Mouse (Mus musculus) liver, embryonic 15.5 days (tissue): Measurements from ENCODE around the gene Tbx20. TPM values are rescaled to one million over a fixed set of nuclear protein-coding genes. Genes with fewer than 3 reads are reported as not detected.

Source experiments
- ATAC-seq: fragments of 200-750 bp; cut with Nextera tagmentation; 2 replicates; pipeline ENCODE4 v1.8.0; 2017; ENCODE audit warnings: moderate number of reproducible peaks, mild to moderate bottlenecking, moderate library complexity; ENCODE audit not compliant: insufficient read depth
- H3K27ac ChIP-seq: fragments of 300-500 bp; sonication (generic); replicated peaks from 2 replicates; pipeline ENCODE4 v1.5.1; 2015; ENCODE audit warnings: mild to moderate bottlenecking, inconsistent platforms
- H3K27me3 ChIP-seq: fragments of 300-500 bp; sonication (generic); 2 replicates; pipeline ENCODE4 v1.6.1; 2015; ENCODE audit warnings: mild to moderate bottlenecking, inconsistent platforms
- H3K36me3 ChIP-seq: fragments of 300-500 bp; sonication (generic); replicated peaks from 2 replicates; pipeline ENCODE4 v1.6.1; 2015; ENCODE audit warnings: moderate library complexity, mild to moderate bottlenecking, inconsistent platforms
- H3K4me1 ChIP-seq: fragments of 300-500 bp; sonication (generic); replicated peaks from 2 replicates; pipeline ENCODE4 v1.6.1; 2015; ENCODE audit warnings: inconsistent platforms
- H3K4me2 ChIP-seq: fragments of 300-500 bp; sonication (generic); 2 replicates; pipeline ENCODE4 v1.6.1; 2015; ENCODE audit warnings: moderate library complexity, mild to moderate bottlenecking, inconsistent platforms
- H3K4me3 ChIP-seq: fragments of 300-500 bp; sonication (generic); replicated peaks from 2 replicates; pipeline ENCODE4 v1.5.1; 2015; ENCODE audit warnings: mild to moderate bottlenecking, inconsistent platforms
- H3K9ac ChIP-seq: fragments of 300-500 bp; sonication (generic); 2 replicates; pipeline ENCODE4 v1.6.1; 2015; ENCODE audit warnings: moderate library complexity, mild to moderate bottlenecking, inconsistent platforms
- H3K9me3 ChIP-seq: fragments of 300-500 bp; sonication (generic); replicated peaks from 2 replicates; pipeline ENCODE4 v1.6.1; 2016; ENCODE audit warnings: inconsistent platforms
- WGBS: fragments of 180-500 bp; shearing (Covaris S2); methylation state at CpG from one replicate; pipeline ENCODE4 v1.1.7; 2015; ENCODE audit warnings: mixed read lengths; ENCODE audit not compliant: insufficient replicate concordance; 5-methylcytosine and 5-hydroxymethylcytosine counted together
- polyA plus RNA-seq: library from polyadenylated mRNA; unstranded; fragments of >200 nt; fragmentation: Nextera tagmentation; extraction: Ambion mirVana; gene quantifications from 2 replicates; pipeline ENCODE4 v1.2.1, GENCODE M21; 2015

The Tbx20 gene
- polyA plus RNA-seq, 1 experiment from 2014 or later, result 0.61 TPM

- Histone ChIP-seq H3K27ac (no peak overlapping the region), H3K9ac (no peak overlapping the region), H3K27me3 (peaks cover 38% of the 10 kb centered on the region), H3K4me3 (no peak overlapping the region), H3K36me3 (no peaks in the 10 kb centered on the region), H3K4me1 (0 out of 2 replicates have a peak, but pooled peaks cover 3% of the 10 kb centered on the region), H3K4me2 (no peak overlapping the region), H3K9me3 (no peaks in the 10 kb centered on the region)
- ATAC-seq, result no peak
- WGBS, result 39% methylated on average over 3 of the region's 3 CpGs
Measured at GRCm38 (mm10) chr9:24767056-24767455, 7.0 kb downstream of the Tbx20 start.

- no peaks in the 10 kb centered on the region for H3K9me3 ChIP-seq
- no peak for ATAC-seq
- H3K27ac ChIP-seq, result no peak overlapping the region
- WGBS, result 39% methylated on average over 4 of the region's 4 CpGs
- no peaks in the 10 kb centered on the region for H3K36me3 ChIP-seq
- no peak overlapping the region for H3K4me3 ChIP-seq
- no peak overlapping the region for H3K4me2 ChIP-seq
- H3K4me1 ChIP-seq, result 0 out of 2 replicates have a peak, but pooled peaks cover 3% of the 10 kb centered on the region
- H3K27me3 ChIP-seq, result peaks cover 23% of the 10 kb centered on the region
- H3K9ac ChIP-seq, result no peak overlapping the region
Measured at GRCm38 (mm10) chr9:24765572-24765971, 8.5 kb downstream of the Tbx20 start.

- Histone ChIP-seq H3K27me3 (no peaks in the 10 kb centered on the region), H3K36me3 (no peaks in the 10 kb centered on the region), H3K4me3 (no peak overlapping the region), H3K9ac (no peak overlapping the region), H3K9me3 (no peaks in the 10 kb centered on the region), H3K4me2 (no peak overlapping the region), H3K27ac (no peak overlapping the region), H3K4me1 (no peaks in the 10 kb centered on the region)
- no peak for ATAC-seq
- WGBS, result 33% methylated on average over 4 of the region's 4 CpGs
Measured at GRCm38 (mm10) chr9:24760461-24760860, 13.6 kb downstream of the Tbx20 start.

GRCm38 (mm10) chr9:24744958-24745357 is 29.1 kb downstream of the Tbx20 start:
- no peak overlapping the region for H3K4me3 ChIP-seq

GRCm38 (mm10) chr9:24701246-24701645 is 72.9 kb downstream of the Tbx20 start:
- Histone ChIP-seq H3K4me1 (no peaks in the 10 kb centered on the region), H3K4me3 (no peak overlapping the region), H3K27ac (no peak overlapping the region), H3K9me3 (no peaks in the 10 kb centered on the region), H3K27me3 (peaks cover 9% of the 10 kb centered on the region), H3K36me3 (no peaks in the 10 kb centered on the region), H3K4me2 (no peak overlapping the region), H3K9ac (no peak overlapping the region)
- ATAC-seq, result no peak

More at GRCm38 (mm10) chr9:24744958-24745357, 29.1 kb downstream of the Tbx20 start:
- no peak overlapping the region for H3K4me2 ChIP-seq
- ATAC-seq, result no peak
- no peak overlapping the region for H3K9ac ChIP-seq
- H3K36me3 ChIP-seq, result no peaks in the 10 kb centered on the region
- no peaks in the 10 kb centered on the region for H3K4me1 ChIP-seq
- no peak overlapping the region for H3K27ac ChIP-seq
- WGBS, result 61% methylated on average over 5 of the region's 5 CpGs
- no peaks in the 10 kb centered on the region for H3K9me3 ChIP-seq
- no peaks in the 10 kb centered on the region for H3K27me3 ChIP-seq

GRCm38 (mm10) chr9:24696405-24696778 is 77.7 kb downstream of the Tbx20 start:
- ATAC-seq, result no peak
- Histone ChIP-seq H3K27ac (no peak overlapping the region), H3K9me3 (no peaks in the 10 kb centered on the region), H3K4me3 (no peak overlapping the region), H3K4me2 (peak overlapping the region; percentile 39; the same call in 1 of the 2 replicates), H3K4me1 (no peaks in the 10 kb centered on the region), H3K9ac (no peak overlapping the region), H3K27me3 (peaks cover 21% of the 10 kb centered on the region), H3K36me3 (no peaks in the 10 kb centered on the region)
- WGBS, result 7% methylated on average over 9 of the region's 9 CpGs

GRCm38 (mm10) chr9:24695700-24696404 is 78.3 kb downstream of the Tbx20 start, which contains the start of gene Dpy19l2:
Dpy19l2 (minus strand) TSS chr9:24696293.
- H3K9ac ChIP-seq, result no peak within 1 kb of the TSS
- ATAC-seq, result no peak
- no peaks in the 10 kb centered on the region for H3K9me3 ChIP-seq
- no peaks in the 10 kb centered on the region for H3K4me1 ChIP-seq
- H3K36me3 ChIP-seq, result no peaks in the 10 kb centered on the region
- no peak within 1 kb of the TSS for H3K27ac ChIP-seq
- peak within 1 kb of the TSS; percentile 39 for H3K4me2 ChIP-seq
- peaks cover 21% of the 10 kb centered on the region for H3K27me3 ChIP-seq
- WGBS, result under 1% methylated on average over 45 of the region's 45 CpGs
- 0 out of 2 replicates have a peak within 1 kb of the TSS, but pooled peaks have one; percentile 8 for H3K4me3 ChIP-seq

Other genes with a start within 250 kb of the Tbx20 start
- gene Cypt4, start 149.1 kb downstream of the Tbx20 start, polyA plus RNA-seq, result not detected in 2 replicates
- 0.03 and 0.09 TPM in 2 replicates for gene Dpy19l2, start 78.0 kb downstream of the Tbx20 start, polyA plus RNA-seq